ENCODE assay signal across 14 mouse cellular contexts in the genomic region with DNA sequence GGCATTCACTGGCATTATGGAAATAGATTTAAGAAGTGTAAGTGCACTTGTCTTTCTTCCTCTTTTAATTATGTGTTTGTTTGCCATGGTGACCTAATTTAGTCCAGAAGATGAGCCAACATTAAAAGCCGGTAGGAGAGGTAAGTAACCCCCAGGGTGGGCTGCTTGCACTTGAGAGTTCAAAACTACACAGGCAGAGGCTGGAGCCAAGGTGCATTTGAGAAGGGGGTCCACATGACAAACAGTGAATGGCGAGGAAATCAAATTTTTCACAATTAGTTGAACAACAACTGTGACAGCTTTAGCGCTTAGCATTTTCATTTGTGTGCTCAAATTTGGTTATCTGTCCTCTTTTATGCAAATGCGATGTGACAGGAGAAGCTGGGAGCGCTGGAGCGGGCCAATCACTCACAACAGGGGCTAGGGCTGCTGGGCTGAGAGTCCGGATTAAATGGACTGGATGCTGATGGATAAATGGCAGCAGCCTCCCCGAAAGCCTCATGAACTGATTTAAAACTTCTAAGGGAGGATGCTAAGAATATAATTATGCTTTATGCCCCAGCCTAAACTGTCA.
DNase-seq lines count a peak whose midpoint lies in the region; ATAC-seq lines count a peak whose summit lies in the region.
"Had no signal": no experiment of that assay in that cellular context is flagged by ENCODE, and none has a peak within 500 bp of the region (broad histone marks: within the 10 kb centered on the region; RNA-seq: fewer than 3 reads in every experiment).

No protein-coding gene starts in this region.

- ATAC-seq in embryonic facial prominence, embryonic 14.5 days (ENCODE audit: low read depth) = no peak
- peak; percentile 66 for ATAC-seq in midbrain, embryonic 11.5 days (ENCODE audit: low FRiP score)
- no peak for ATAC-seq in liver, embryonic 11.5 days (replicated peaks; ENCODE audit: low FRiP score)
- ATAC-seq: liver, embryonic 12.5 days had no signal

- WGBS in heart, embryonic 10.5 days = 56% methylated on average over 8 of the region's 8 CpGs
- WGBS in embryonic facial prominence, embryonic 14.5 days = 46% methylated on average over 8 of the region's 8 CpGs
- WGBS in midbrain, embryonic 11.5 days = 33% methylated on average over 8 of the region's 8 CpGs
- WGBS in liver, embryonic 11.5 days = 59% methylated on average over 8 of the region's 8 CpGs

- intact Hi-C loops in heart, postnatal 10 days (cut with DNase I) = no loop called here

- no peak overlapping the region for H3K4me3 ChIP-seq in heart, embryonic 10.5 days
- no peak overlapping the region for H3K4me3 ChIP-seq in embryonic facial prominence, embryonic 14.5 days (ENCODE audit: low read depth, low read length)
- no peak overlapping the region for H3K4me3 ChIP-seq in midbrain, embryonic 11.5 days (ENCODE audit: low read depth, low read length)
- H3K4me3 ChIP-seq in liver, embryonic 11.5 days (ENCODE audit: low read depth, low read length) = no peak overlapping the region
- H3K4me3 ChIP-seq: gastrocnemius, adult 2 months; heart, adult 2 months; liver, embryonic 12.5 days had no signal

- H3K4me2 ChIP-seq in embryonic facial prominence, embryonic 14.5 days (ENCODE audit: low read depth, low read length) = no peak overlapping the region
- H3K4me2 ChIP-seq in midbrain, embryonic 11.5 days = no peak overlapping the region
- no peak overlapping the region for H3K4me2 ChIP-seq in liver, embryonic 11.5 days
- H3K4me2 ChIP-seq: liver, embryonic 12.5 days had no signal

- H3K9ac ChIP-seq in embryonic facial prominence, embryonic 14.5 days (ENCODE audit: low read depth, low read length) = no peak overlapping the region
- no peak overlapping the region for H3K9ac ChIP-seq in midbrain, embryonic 11.5 days (ENCODE audit: low read length)
- H3K9ac ChIP-seq in liver, embryonic 11.5 days (ENCODE audit: low read depth, low read length) = no peak overlapping the region
- H3K9ac ChIP-seq: liver, embryonic 12.5 days had no signal

- H3K4me1 ChIP-seq in heart, embryonic 10.5 days = peaks cover 10% of the 10 kb centered on the region; the same call in 1 of the 2 replicates
- H3K4me1 ChIP-seq in embryonic facial prominence, embryonic 14.5 days (ENCODE audit: control insufficient read depth, insufficient read depth, low read length) = no peaks in the 10 kb centered on the region
- no peaks in the 10 kb centered on the region for H3K4me1 ChIP-seq in midbrain, embryonic 11.5 days (ENCODE audit: control insufficient read depth, insufficient read depth, low read length)
- no peaks in the 10 kb centered on the region for H3K4me1 ChIP-seq in liver, embryonic 11.5 days (replicated peaks; ENCODE audit: control insufficient read depth, insufficient read depth, low read length)
- H3K4me1 ChIP-seq: liver, embryonic 12.5 days had no signal

- DNase-seq in heart, embryonic 10.5 days (ENCODE audit: low spot score) = no peak
- no peak for DNase-seq in heart, postnatal 10 days
- peak; percentile 38 for DNase-seq in Muller cell, postnatal 12 days (ENCODE audit: inconsistent ontology term)
- DNase-seq in embryonic facial prominence, embryonic 14.5 days (ENCODE audit: low spot score) = peak; percentile 19
- peak; percentile 85 for DNase-seq in midbrain, embryonic 11.5 days (ENCODE audit: low spot score, missing footprints)
- no peak for DNase-seq in liver, embryonic 11.5 days (ENCODE audit: low spot score)
- DNase-seq in adrenal gland, postnatal 10 days = no peak
- no peak for DNase-seq in spleen, adult 18-20 months
- DNase-seq: gastrocnemius, adult 2 months; heart, adult 2 months; layer of hippocampus, adult 9-11 months; thymus, postnatal 25 days had no signal

- H3K27me3 ChIP-seq in heart, embryonic 10.5 days (ENCODE audit: insufficient read depth, poor library complexity, severe bottlenecking) = no peaks in the 10 kb centered on the region
- no peaks in the 10 kb centered on the region for H3K27me3 ChIP-seq in embryonic facial prominence, embryonic 14.5 days (replicated peaks; ENCODE audit: control insufficient read depth, insufficient read depth, low read length)
- H3K27me3 ChIP-seq in midbrain, embryonic 11.5 days (ENCODE audit: control insufficient read depth, insufficient read depth, low read length) = no peaks in the 10 kb centered on the region
- H3K27me3 ChIP-seq in liver, embryonic 11.5 days (replicated peaks; ENCODE audit: control insufficient read depth, insufficient read depth, low read length) = no peaks in the 10 kb centered on the region
- H3K27me3 ChIP-seq: liver, embryonic 12.5 days had no signal

- no peaks in the 10 kb centered on the region for H3K9me3 ChIP-seq in heart, embryonic 10.5 days
- no peaks in the 10 kb centered on the region for H3K9me3 ChIP-seq in embryonic facial prominence, embryonic 14.5 days (ENCODE audit: control insufficient read depth, low read length)
- H3K9me3 ChIP-seq in midbrain, embryonic 11.5 days (ENCODE audit: control insufficient read depth, low read length) = no peaks in the 10 kb centered on the region
- H3K9me3 ChIP-seq in liver, embryonic 11.5 days (ENCODE audit: control insufficient read depth, low read length) = no peaks in the 10 kb centered on the region
- H3K9me3 ChIP-seq: liver, embryonic 12.5 days had no signal

- H3K36me3 ChIP-seq in heart, embryonic 10.5 days = no peaks in the 10 kb centered on the region
- no peaks in the 10 kb centered on the region for H3K36me3 ChIP-seq in embryonic facial prominence, embryonic 14.5 days (ENCODE audit: control insufficient read depth, insufficient read depth, low read length)
- H3K36me3 ChIP-seq in midbrain, embryonic 11.5 days (ENCODE audit: control insufficient read depth, insufficient read depth, low read length) = no peaks in the 10 kb centered on the region
- no peaks in the 10 kb centered on the region for H3K36me3 ChIP-seq in liver, embryonic 11.5 days (ENCODE audit: control insufficient read depth, insufficient read depth, low read length)
- H3K36me3 ChIP-seq: liver, embryonic 12.5 days had no signal

- H3K27ac ChIP-seq in heart, embryonic 10.5 days = peak overlapping the region; percentile 59; the same call in 1 of the 2 replicates
- H3K27ac ChIP-seq in embryonic facial prominence, embryonic 14.5 days (replicated peaks; ENCODE audit: low read depth, low read length) = no peak overlapping the region
- no peak overlapping the region for H3K27ac ChIP-seq in midbrain, embryonic 11.5 days (ENCODE audit: low read depth, low read length)
- no peak overlapping the region for H3K27ac ChIP-seq in liver, embryonic 11.5 days (ENCODE audit: low read depth, low read length)
- H3K27ac ChIP-seq: gastrocnemius, adult 2 months; heart, adult 2 months; kidney, postnatal 0 days; liver, embryonic 12.5 days had no signal

Comparison
In these comparisons a context has a peak if more than half of its experiments do, and no peak if none do; other contexts are left out.
1. DNase-seq: peak in Muller cell, postnatal 12 days (single experiment), embryonic facial prominence, embryonic 14.5 days (single experiment) and midbrain, embryonic 11.5 days (single experiment); none in heart, embryonic 10.5 days (single experiment), heart, postnatal 10 days (0 of 2), liver, embryonic 11.5 days (single experiment), adrenal gland, postnatal 10 days (single experiment) and spleen, adult 18-20 months (0 of 2).